Mouse (Mus musculus) brown adipose tissue, adult 24 weeks (tissue): ENCODE measurements around the gene Slc25a23. TPM values are rescaled to one million over a fixed set of nuclear protein-coding genes. Genes with fewer than 3 reads are reported as not detected.

Source experiments
- H3K27ac ChIP-seq: fragments of 200-500 bp; replicated peaks from 2 replicates; pipeline ENCODE4 v1.5.1; 2012; ENCODE audit warnings: low read depth, mild to moderate bottlenecking, low read length
- H3K4me1 ChIP-seq: fragments of 200-500 bp; 2 replicates; pipeline ENCODE4 v1.6.1; 2012; ENCODE audit warnings: low read length, mixed read lengths; ENCODE audit not compliant: control insufficient read depth, insufficient read depth, insufficient read length
- H3K4me3 ChIP-seq: fragments of 200-500 bp; 2 replicates; pipeline ENCODE4 v1.5.1; 2012; ENCODE audit warnings: low read depth, mild to moderate bottlenecking, low read length, moderate library complexity; ENCODE audit not compliant: insufficient read depth
- polyA plus RNA-seq: library from polyadenylated mRNA; stranded (reverse); fragments of >200 nt; gene quantifications from 2 replicates; pipeline ENCODE4 v1.2.4, GENCODE M21; 2012; ENCODE audit not compliant: missing spikeins, insufficient read depth, insufficient read length

Gene Slc25a23
- polyA plus RNA-seq, 1 experiment: 161 TPM

GRCm38 (mm10) chr17:57085970-57086757 lies 26.5 kb upstream of the Slc25a23 start:
- Histone ChIP-seq H3K27ac (no peak overlapping the region), H3K4me3 (no peak overlapping the region), H3K4me1 (no peaks in the 10 kb centered on the region)

GRCm38 (mm10) chr17:57082481-57082880 lies 22.8 kb upstream of the Slc25a23 start:
- no peak overlapping the region for H3K27ac ChIP-seq
- H3K4me3 ChIP-seq: no peak overlapping the region
- H3K4me1 ChIP-seq: no peaks in the 10 kb centered on the region

GRCm38 (mm10) chr17:57081234-57081842 lies 21.7 kb upstream of the Slc25a23 start:
- H3K4me1 ChIP-seq: no peaks in the 10 kb centered on the region
- no peak overlapping the region for H3K4me3 ChIP-seq
- no peak overlapping the region for H3K27ac ChIP-seq

- no peaks in the 10 kb centered on the region for H3K4me1 ChIP-seq
- H3K27ac ChIP-seq: no peak overlapping the region
- H3K4me3 ChIP-seq: no peak overlapping the region
Measured at GRCm38 (mm10) chr17:57079919-57080318, 20.3 kb upstream of the Slc25a23 start.

- Histone ChIP-seq H3K27ac (peak within 1 kb of the TSS; percentile 57), H3K4me3 (peak within 1 kb of the TSS; percentile 44), H3K4me1 (no peaks in the 10 kb centered on the region)
Measured at GRCm38 (mm10) chr17:57078336-57078735, 18.7 kb upstream of the Slc25a23 start, which contains the start of gene Dennd1c. TSS of gene Dennd1c (minus strand) at chr17:57078514.

- Histone ChIP-seq H3K4me3 (no peak overlapping the region), H3K27ac (no peak overlapping the region), H3K4me1 (no peaks in the 10 kb centered on the region)
Measured at GRCm38 (mm10) chr17:57076916-57077315, 17.3 kb upstream of the Slc25a23 start.

GRCm38 (mm10) chr17:57070699-57071098 lies 11.0 kb upstream of the Slc25a23 start:
- no peak overlapping the region for H3K4me3 ChIP-seq
- H3K27ac ChIP-seq: no peak overlapping the region
- H3K4me1 ChIP-seq: no peaks in the 10 kb centered on the region

GRCm38 (mm10) chr17:57070272-57070671 lies 10.6 kb upstream of the Slc25a23 start:
- Histone ChIP-seq H3K27ac (no peak overlapping the region), H3K4me3 (no peak overlapping the region), H3K4me1 (no peaks in the 10 kb centered on the region)

- H3K4me1 ChIP-seq: no peaks in the 10 kb centered on the region
- H3K27ac ChIP-seq: no peak overlapping the region
- H3K4me3 ChIP-seq: no peak overlapping the region
Measured at GRCm38 (mm10) chr17:57066908-57067307, 7.2 kb upstream of the Slc25a23 start.

GRCm38 (mm10) chr17:57063031-57063430 lies 3.4 kb upstream of the Slc25a23 start:
- H3K27ac ChIP-seq: no peak overlapping the region
- no peak overlapping the region for H3K4me3 ChIP-seq
- H3K4me1 ChIP-seq: no peaks in the 10 kb centered on the region

- H3K4me3 ChIP-seq: no peak overlapping the region
- H3K4me1 ChIP-seq: no peaks in the 10 kb centered on the region
- H3K27ac ChIP-seq: no peak overlapping the region
Measured at GRCm38 (mm10) chr17:57062548-57062947, 2.9 kb upstream of the Slc25a23 start.

- H3K27ac ChIP-seq: no peak overlapping the region
- no peak overlapping the region for H3K4me3 ChIP-seq
- no peaks in the 10 kb centered on the region for H3K4me1 ChIP-seq
Measured at GRCm38 (mm10) chr17:57062011-57062521, 2.4 kb upstream of the Slc25a23 start.

GRCm38 (mm10) chr17:57061069-57061468 lies 1.4 kb upstream of the Slc25a23 start:
- Histone ChIP-seq H3K4me1 (no peaks in the 10 kb centered on the region), H3K27ac (no peak overlapping the region), H3K4me3 (0 out of 2 replicates have a peak overlapping the region, but pooled peaks have one; percentile 7)

GRCm38 (mm10) chr17:57060231-57060801 lies 653 bp upstream of the Slc25a23 start:
- H3K4me3 ChIP-seq: peak overlapping the region; percentile 90
- no peaks in the 10 kb centered on the region for H3K4me1 ChIP-seq
- H3K27ac ChIP-seq: no peak overlapping the region

- Histone ChIP-seq H3K27ac (peak within 1 kb of the TSS; percentile 27), H3K4me1 (no peaks in the 10 kb centered on the region), H3K4me3 (peak within 1 kb of the TSS; percentile 90)
Measured at GRCm38 (mm10) chr17:57058891-57059485, 675 bp downstream of the Slc25a23 start, which contains the start of gene Crb3. TSS of gene Crb3 (plus strand) at chr17:57059105.
